Mouse (Mus musculus): Measurements from ENCODE around the gene Olfr1252. TPM values are rescaled to one million over a fixed set of nuclear protein-coding genes. Genes with fewer than 3 reads are reported as not detected.

Olfr1252 gene
- not detected for total RNA-seq (2022)

DNA sequence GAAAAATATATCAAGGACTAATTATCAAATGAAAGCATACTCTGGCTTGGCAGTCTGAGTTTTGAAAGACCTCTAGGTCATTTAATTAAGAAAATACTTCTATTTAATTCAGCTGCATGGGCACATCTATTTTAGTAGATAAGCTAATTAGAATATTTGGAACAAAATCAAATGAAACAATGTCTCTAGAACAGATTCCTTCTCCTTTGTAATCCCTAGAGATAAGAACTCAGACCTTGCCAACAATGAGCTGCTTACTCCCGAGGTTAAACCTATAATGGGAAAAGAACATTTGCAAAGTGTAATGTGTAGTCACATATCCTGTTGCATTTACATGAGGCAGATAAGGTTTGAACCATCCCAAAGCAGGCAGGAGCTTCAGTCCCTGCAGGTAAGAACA, at the start of gene Olfr1252:
Gene Olfr1252, minus strand, starts transcription at position 101 of the 400 bp plus-strand sequence.
- DNase-seq (ENCODE audit: low spot score) = no peak

DNA sequence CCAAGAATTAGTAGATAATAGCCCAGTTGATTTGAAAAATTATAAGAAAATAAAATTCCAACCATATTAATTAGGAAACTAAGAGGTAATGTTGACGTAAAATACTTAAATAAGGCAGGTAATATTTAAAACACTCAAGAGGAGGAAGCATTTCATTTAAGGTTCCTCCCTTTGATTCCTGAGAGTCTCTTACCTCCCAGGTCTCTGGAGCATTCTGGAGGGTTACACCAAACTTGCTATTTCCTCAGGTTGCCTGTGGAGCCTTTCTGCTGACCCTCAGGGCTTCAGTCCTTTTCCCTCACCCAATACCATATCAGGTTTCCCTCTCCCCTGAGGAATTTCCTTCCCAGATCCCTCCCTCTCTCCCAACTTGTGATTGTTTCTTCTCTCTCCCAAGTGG, 32.2 kb upstream of the Olfr1252 start, which contains the start of gene Olfr1253:
Gene Olfr1253, minus strand, starts transcription at position 101 of the 400 bp plus-strand sequence.
- no peak for DNase-seq (ENCODE audit: low spot score)

DNA sequence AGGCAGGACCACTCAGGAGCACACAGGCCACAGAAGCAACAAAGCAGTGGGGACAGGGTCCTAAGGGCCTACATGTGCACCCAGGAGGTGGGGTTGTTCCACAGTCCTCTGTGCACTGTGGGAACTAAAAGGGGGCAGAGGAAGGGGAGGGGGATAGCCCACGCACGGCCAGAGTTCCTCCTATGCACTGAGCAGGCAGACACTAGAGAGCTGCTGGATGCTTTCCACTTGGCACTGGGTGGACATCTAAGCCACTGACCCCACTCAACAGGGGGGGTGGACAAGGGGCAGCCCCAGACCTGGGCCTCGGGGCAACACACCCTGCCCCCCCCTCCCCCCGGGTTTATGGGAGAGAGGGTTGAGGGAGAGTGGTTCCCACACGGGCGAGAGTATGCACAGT, 32.8 kb downstream of the Olfr1252 start:
- DNase-seq (ENCODE audit: low spot score) = no peak

DNA sequence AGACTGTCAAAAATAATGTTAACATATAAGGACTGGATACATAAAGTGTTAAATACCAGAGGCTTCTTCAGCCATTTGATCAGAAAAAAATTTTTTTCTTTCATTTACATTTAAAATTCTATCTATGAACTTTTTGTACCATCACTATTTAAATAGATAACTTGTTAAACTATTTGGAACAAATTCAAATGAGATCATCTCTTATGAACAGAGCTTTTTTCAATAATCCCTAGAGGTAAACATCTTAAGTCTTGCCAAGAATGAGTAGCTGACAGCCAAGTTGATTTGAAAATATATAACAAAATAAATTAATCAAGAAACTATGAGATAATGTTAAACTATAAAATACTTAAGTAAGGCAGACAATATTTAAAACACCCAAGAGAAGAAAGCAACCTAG, 53.0 kb downstream of the Olfr1252 start, which contains the start of gene Olfr1251:
Gene Olfr1251, minus strand, starts transcription at position 101 of the 400 bp plus-strand sequence.
- DNase-seq (ENCODE audit: low spot score) = no peak

Other genes starting within 250 kb of the Olfr1252 start
- not detected for gene Olfr1241, start 237.9 kb downstream of the Olfr1252 start, total RNA-seq (2022)
- not detected for gene Olfr1242, start 226.7 kb downstream of the Olfr1252 start, total RNA-seq (2022)
- not detected for gene Olfr1243, start 193.5 kb downstream of the Olfr1252 start, total RNA-seq (2022)
- gene Olfr1245, start 146.6 kb downstream of the Olfr1252 start, total RNA-seq (2022) = not detected
- not detected for gene Olfr1246, start 131.9 kb downstream of the Olfr1252 start, total RNA-seq (2022)
- not detected for gene Olfr1247, start 110.9 kb downstream of the Olfr1252 start, total RNA-seq (2022)
- not detected for gene Olfr1248, start 106.8 kb downstream of the Olfr1252 start, total RNA-seq (2022)
- not detected for gene Olfr1249, start 90.0 kb downstream of the Olfr1252 start, total RNA-seq (2022)
- not detected for gene Olfr1250, start 63.5 kb downstream of the Olfr1252 start, total RNA-seq (2022)
- not detected for gene Olfr1251, start 53.1 kb downstream of the Olfr1252 start, total RNA-seq (2022)
- not detected for gene Olfr1253, start 32.1 kb upstream of the Olfr1252 start, total RNA-seq (2022)
- not detected for gene Olfr1254, start 68.6 kb upstream of the Olfr1252 start, total RNA-seq (2022)
- gene Olfr1255, start 87.0 kb upstream of the Olfr1252 start, total RNA-seq (2022) = not detected
- gene Olfr1256, start 116.5 kb upstream of the Olfr1252 start, total RNA-seq (2022) = not detected
- not detected for gene Olfr48, start 123.2 kb upstream of the Olfr1252 start, total RNA-seq (2022)
- gene Olfr1257, start 153.4 kb upstream of the Olfr1252 start, total RNA-seq (2022) = not detected
- gene Olfr1258, start 202.3 kb upstream of the Olfr1252 start, total RNA-seq (2022) = not detected
- gene Olfr1259, start 223.7 kb upstream of the Olfr1252 start, total RNA-seq (2022) = not detected
- gene Olfr1260, start 249.3 kb upstream of the Olfr1252 start, total RNA-seq (2022) = not detected

All from heart, adult 8-10 months (tissue).